Mouse (Mus musculus) lung, embryonic 14.5 days (tissue): Measurements from ENCODE around the gene Trim3. TPM values are rescaled to one million over a fixed set of nuclear protein-coding genes. Genes with fewer than 3 reads are reported as not detected.

Source experiments
- ATAC-seq: fragments of 200-750 bp; cut with Nextera tagmentation; 2 replicates; pipeline ENCODE4 v1.8.0; 2017; ENCODE audit warnings: mild to moderate bottlenecking, moderate TSS enrichment, moderate library complexity; ENCODE audit not compliant: insufficient read depth
- DNase-seq: peaks from one replicate; pipeline ENCODE4 v3.0.0-alpha.2; 2015
- H3K27ac ChIP-seq: fragments of 300-500 bp; sonication (generic); 2 replicates; pipeline ENCODE4 v1.5.1; 2014; ENCODE audit warnings: low read depth, mild to moderate bottlenecking, moderate library complexity
- H3K27me3 ChIP-seq: fragments of 300-500 bp; sonication (generic); 2 replicates; pipeline ENCODE4 v1.6.1; 2014; ENCODE audit warnings: low read length, control low read depth; ENCODE audit not compliant: insufficient read depth
- H3K36me3 ChIP-seq: fragments of 300-500 bp; sonication (generic); 2 replicates; pipeline ENCODE4 v1.6.1; 2014; ENCODE audit warnings: control low read depth; ENCODE audit not compliant: insufficient read depth
- H3K4me1 ChIP-seq: fragments of 300-500 bp; sonication (generic); 2 replicates; pipeline ENCODE4 v1.6.1; 2014; ENCODE audit warnings: antibody characterized with exemption, control low read depth; ENCODE audit not compliant: insufficient read depth
- H3K4me2 ChIP-seq: fragments of 300-500 bp; sonication (generic); 2 replicates; pipeline ENCODE4 v1.6.1; 2014; ENCODE audit warnings: mild to moderate bottlenecking
- H3K4me3 ChIP-seq: fragments of 300-500 bp; sonication (generic); 2 replicates; pipeline ENCODE4 v1.5.1; 2014; ENCODE audit warnings: low read depth, low read length
- H3K9ac ChIP-seq: fragments of 300-500 bp; sonication (generic); 2 replicates; pipeline ENCODE4 v1.6.1; 2014
- H3K9me3 ChIP-seq: fragments of 300-500 bp; sonication (generic); 2 replicates; pipeline ENCODE4 v1.6.1; 2016; ENCODE audit warnings: low read depth, low read length, control low read depth
- CTCF ChIP-seq: IDR thresholded peaks from 2 replicates; pipeline ENCODE4 v1.5.1; 2016; ENCODE audit warnings: antibody characterized with exemption, low read depth
- WGBS: fragments of 180-500 bp; shearing (Covaris S2); extraction: QIAGEN DNeasy Blood & Tissue Kit; methylation state at CpG from one replicate; pipeline ENCODE4 v1.1.7; 2014; 5-methylcytosine and 5-hydroxymethylcytosine counted together
- polyA plus RNA-seq: library from polyadenylated mRNA; unstranded; fragments of >200 nt; fragmentation: Nextera tagmentation; extraction: Ambion mirVana; gene quantifications from 2 replicates; pipeline ENCODE4 v1.2.1, GENCODE M21; 2014

The Trim3 gene
- 43.8 and 45.3 TPM in 2 replicates for polyA plus RNA-seq

DNA sequence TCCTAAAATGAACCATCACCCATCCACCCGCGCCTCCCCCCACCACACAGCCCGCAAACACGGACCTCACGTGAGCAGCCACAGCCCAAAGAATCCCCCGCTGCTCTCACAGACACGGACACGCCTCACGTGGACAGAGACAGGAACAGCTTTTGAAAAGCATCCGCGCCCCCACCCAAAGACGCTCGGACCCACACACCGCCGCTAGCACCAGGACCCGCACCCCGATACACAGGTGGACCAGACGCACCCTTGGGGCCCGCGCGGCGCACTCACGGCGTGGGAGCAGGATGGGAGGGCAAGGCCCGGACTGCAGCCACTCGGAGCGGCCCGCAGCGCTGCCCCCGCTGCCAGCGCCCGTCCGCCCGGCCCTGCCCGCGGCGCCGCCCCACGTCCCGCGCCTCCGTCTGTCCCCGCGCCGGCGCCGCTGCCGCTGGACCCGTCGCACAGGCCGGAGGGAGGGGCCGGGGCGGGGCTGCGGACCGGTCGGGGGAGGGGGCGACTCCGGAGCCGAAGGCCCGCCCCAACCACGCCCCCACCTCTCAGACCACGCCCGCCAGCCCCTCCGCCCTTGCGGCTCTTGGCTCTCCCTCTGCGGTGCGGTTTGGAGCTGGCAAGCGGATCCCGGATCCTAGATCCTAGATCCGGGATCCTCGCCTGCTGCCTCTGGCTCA is at the start of gene Trim3:
TSS of gene Trim3 (minus strand) at position 445 of the 674 bp plus-strand sequence.
- under 1% methylated on average over 53 of the region's 71 CpGs for WGBS
- TF ChIP-seq CTCF = 0 out of 2 replicates have a peak, but pooled peaks have one; percentile 4
- no peaks in the 10 kb centered on the region for H3K27me3 ChIP-seq
- H3K27ac ChIP-seq = peak within 1 kb of the TSS; percentile 63; the same call in 1 of the 2 replicates
- H3K9ac ChIP-seq = peak within 1 kb of the TSS; percentile 85
- H3K4me1 ChIP-seq = peaks cover 27% of the 10 kb centered on the region
- no peaks in the 10 kb centered on the region for H3K9me3 ChIP-seq
- ATAC-seq (peak; percentile 87), DNase-seq (peak; percentile 89)
- H3K36me3 ChIP-seq = peaks cover 29% of the 10 kb centered on the region
- H3K4me3 ChIP-seq = peak within 1 kb of the TSS; percentile 85
- peak within 1 kb of the TSS; percentile 63 for H3K4me2 ChIP-seq

DNA sequence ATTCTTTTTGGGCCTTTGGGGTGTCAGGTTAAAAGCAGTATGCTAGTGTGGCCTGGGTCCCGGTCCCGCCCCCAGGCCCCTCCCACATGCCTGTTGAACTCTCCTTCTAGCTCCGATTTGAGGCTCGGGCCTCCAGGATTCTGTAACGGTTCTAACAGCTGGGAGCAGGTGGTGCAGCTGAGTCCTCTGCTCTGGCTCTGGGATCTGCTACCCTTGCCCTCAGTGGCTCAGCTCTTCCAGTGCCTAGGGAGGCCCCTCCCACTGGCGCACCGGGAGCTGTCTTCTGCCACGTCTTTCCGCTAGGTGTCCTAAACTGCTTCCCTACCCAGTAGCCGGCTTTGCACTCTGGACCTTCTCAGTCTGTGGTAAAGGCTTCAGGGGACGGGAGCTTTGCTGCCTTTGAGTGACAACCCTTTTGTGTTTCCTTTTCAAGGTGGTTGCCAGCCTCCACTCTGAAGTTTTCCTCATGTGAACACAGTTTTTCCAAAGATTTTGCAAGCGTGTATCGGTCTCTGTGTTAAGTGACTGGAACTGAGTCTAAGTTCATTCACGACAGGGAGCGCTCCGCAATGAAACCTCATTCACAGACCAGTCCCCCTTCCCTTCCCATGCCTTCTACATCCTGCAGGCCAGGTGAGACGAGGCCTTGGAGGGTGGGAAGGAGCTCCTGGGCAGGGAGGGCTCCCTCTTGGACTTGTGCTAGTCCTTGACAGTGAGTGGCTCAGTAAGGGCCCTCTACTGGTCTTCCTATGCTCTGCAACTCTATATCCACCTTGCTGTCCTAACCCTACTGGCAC is 17.5 kb upstream of the Trim3 start, which contains the start of gene Dnhd1:
TSS of gene Dnhd1 (plus strand) at position 189 of the 797 bp plus-strand sequence.
- Histone ChIP-seq H3K9ac (peak within 1 kb of the TSS; percentile 22; the same call in 1 of the 2 replicates), H3K4me1 (no peaks in the 10 kb centered on the region), H3K9me3 (no peaks in the 10 kb centered on the region), H3K4me3 (peak within 1 kb of the TSS; percentile 33), H3K27me3 (no peaks in the 10 kb centered on the region), H3K36me3 (peaks cover 2% of the 10 kb centered on the region; the same call in 1 of the 2 replicates), H3K27ac (peak within 1 kb of the TSS; percentile 50; the same call in 1 of the 2 replicates), H3K4me2 (peak within 1 kb of the TSS; percentile 85)
- WGBS = under 1% methylated on average over 17 of the region's 17 CpGs
- DNase-seq = peak; percentile 83
- peak; percentile 96 for ATAC-seq
- TF ChIP-seq CTCF = peak; percentile 62

DNA sequence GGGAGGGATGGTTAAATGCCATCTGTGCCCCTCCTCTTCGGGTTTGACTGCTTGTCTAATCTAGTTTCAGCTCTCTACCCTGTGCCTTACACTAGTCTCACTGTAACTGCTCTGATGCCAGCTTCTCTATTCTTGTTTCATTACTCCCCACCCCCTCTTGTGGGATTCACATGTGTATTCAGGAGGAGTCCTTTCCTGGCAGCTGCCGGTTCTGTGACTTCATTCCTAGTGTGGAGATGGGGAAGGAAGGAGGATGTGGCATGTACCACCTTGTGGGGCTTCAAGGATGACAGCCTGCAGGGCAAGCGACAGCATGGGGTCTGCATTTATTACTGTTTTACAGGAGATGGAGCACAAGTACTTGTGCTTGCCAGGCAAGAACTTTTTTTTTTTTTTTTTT is 8.6 kb upstream of the Trim3 start:
- Histone ChIP-seq H3K4me1 (no peaks in the 10 kb centered on the region), H3K4me2 (peak overlapping the region; percentile 70), H3K4me3 (peak overlapping the region; percentile 5; the same call in 1 of the 2 replicates), H3K36me3 (peaks cover 30% of the 10 kb centered on the region), H3K9ac (no peak overlapping the region), H3K27me3 (no peaks in the 10 kb centered on the region), H3K27ac (peak overlapping the region; percentile 33; the same call in 1 of the 2 replicates), H3K9me3 (no peaks in the 10 kb centered on the region)
- TF ChIP-seq CTCF = 0 out of 2 replicates have a peak, but pooled peaks have one; percentile 8
- no peak for DNase-seq
- 67% methylated on average over 3 of the region's 3 CpGs for WGBS
- no peak for ATAC-seq

DNA sequence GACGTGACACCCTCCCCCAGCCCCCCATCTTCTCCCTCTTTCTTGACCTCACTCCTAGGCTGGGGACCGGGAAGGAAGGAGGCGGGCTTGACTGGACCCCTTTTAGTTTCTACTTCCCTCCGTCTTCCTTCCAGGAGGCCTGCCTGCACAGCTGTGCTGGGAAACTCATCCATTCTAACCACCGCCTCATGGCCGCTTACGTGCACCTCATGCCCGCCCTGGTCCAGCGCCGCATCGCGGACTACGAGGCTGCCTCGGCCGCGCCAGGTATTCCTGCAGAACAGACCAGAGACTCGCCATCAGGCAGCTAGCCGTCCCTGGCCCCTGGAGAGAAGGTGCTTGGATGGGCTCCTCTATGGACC is 7.5 kb upstream of the Trim3 start:
- peak; percentile 39 for DNase-seq
- H3K27ac ChIP-seq = peak overlapping the region; percentile 90
- no peaks in the 10 kb centered on the region for H3K9me3 ChIP-seq
- H3K36me3 ChIP-seq = peaks cover 40% of the 10 kb centered on the region
- no peaks in the 10 kb centered on the region for H3K4me1 ChIP-seq
- H3K9ac ChIP-seq = peak overlapping the region; percentile 81
- peak overlapping the region; percentile 70 for H3K4me2 ChIP-seq
- WGBS = 0% methylated on average over 18 of the region's 18 CpGs
- ATAC-seq = no peak
- no peaks in the 10 kb centered on the region for H3K27me3 ChIP-seq
- peak overlapping the region; percentile 70 for H3K4me3 ChIP-seq
- 0 out of 2 replicates have a peak, but pooled peaks have one; percentile 1 for TF ChIP-seq CTCF

DNA sequence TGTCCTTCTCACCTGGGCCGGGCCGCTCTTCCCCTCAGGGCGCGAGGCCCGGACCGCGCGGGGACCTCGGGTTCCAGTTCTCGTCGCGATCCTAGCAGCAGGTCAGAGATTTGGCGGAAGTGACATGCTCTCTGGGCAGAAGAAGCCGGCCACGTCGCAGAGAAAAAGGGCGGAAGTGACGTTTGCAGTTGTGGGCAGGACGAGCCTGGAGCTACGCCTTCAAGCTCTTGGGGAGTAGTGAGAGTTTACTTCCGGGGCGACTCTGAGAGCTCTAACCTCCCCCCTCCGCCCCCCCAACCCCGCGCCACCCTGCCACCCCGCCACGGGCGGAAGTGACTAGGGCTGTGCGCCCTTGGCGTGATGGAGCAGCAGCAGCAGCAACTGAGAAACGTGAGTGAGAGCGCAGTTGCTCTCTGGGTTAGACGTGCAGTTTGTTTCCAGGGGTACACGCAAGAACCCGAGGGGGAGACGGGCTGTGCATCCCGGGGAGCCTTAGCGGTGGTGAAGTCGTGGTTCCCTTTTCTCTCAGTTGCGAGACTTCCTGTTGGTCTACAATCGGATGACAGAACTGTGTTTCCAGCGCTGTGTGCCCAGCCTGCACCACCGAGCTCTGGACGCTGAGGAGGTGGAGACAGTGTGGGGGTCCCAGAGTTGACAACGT is 7.0 kb upstream of the Trim3 start, which contains the start of the genes Arfip2 and Gm45799:
TSS of gene Arfip2 (minus strand) at position 184 of the 661 bp plus-strand sequence.
TSS of gene Gm45799 (plus strand) at position 320 of the 661 bp plus-strand sequence.
- H3K36me3 ChIP-seq = peaks cover 45% of the 10 kb centered on the region

DNA sequence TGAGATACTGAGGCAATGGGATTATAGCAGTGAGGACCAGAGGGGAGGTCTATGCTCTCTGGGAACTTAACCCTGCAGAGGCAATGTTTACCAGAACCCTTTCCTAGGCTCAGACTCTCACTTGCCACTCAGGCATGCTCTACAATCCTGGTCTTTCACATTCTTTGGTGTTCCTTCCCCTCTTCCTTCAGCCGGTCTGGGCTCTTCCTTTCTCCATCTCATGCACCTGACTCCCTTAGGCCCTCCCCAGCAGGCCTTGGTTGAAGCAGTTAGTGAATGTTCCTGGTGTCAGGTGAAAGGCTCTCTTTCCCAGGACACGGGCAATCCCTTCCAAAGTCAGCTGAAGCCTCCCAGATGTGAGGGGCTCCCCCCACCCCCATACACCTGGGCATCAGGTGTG is 6.4 kb upstream of the Trim3 start, which contains the start of gene Timm10b:
TSS of gene Timm10b (plus strand) at position 301 of the 400 bp plus-strand sequence.
- no peaks in the 10 kb centered on the region for H3K27me3 ChIP-seq
- WGBS = 2% methylated on average over 2 of the region's 2 CpGs
- ATAC-seq = no peak; the same call in 1 of the 2 replicates
- no peak for TF ChIP-seq CTCF
- peak within 1 kb of the TSS; percentile 81 for H3K9ac ChIP-seq
- no peaks in the 10 kb centered on the region for H3K9me3 ChIP-seq
- no peaks in the 10 kb centered on the region for H3K4me1 ChIP-seq
- H3K36me3 ChIP-seq = peaks cover 45% of the 10 kb centered on the region
- H3K4me2 ChIP-seq = peak within 1 kb of the TSS; percentile 70
- peak within 1 kb of the TSS; percentile 70 for H3K4me3 ChIP-seq
- DNase-seq = no peak
- H3K27ac ChIP-seq = peak within 1 kb of the TSS; percentile 90

More for the DNA sequence above, 7.0 kb upstream of the Trim3 start, which contains the start of the genes Arfip2 and Gm45799:
- Histone ChIP-seq H3K4me2 (peak within 1 kb of the TSS; percentile 70), H3K4me1 (no peaks in the 10 kb centered on the region), H3K9me3 (no peaks in the 10 kb centered on the region), H3K4me3 (peak within 1 kb of the TSS; percentile 70), H3K9ac (peak within 1 kb of the TSS; percentile 81), H3K27me3 (no peaks in the 10 kb centered on the region), H3K27ac (peak within 1 kb of the TSS; percentile 90)
- ATAC-seq (peak; percentile 96), DNase-seq (peak; percentile 100)
- TF ChIP-seq CTCF = no peak
- under 1% methylated on average over 45 of the region's 45 CpGs for WGBS
